Mouse (Mus musculus) olfactory bulb, adult 2 months (tissue): ENCODE results near the gene Yipf2.

ENCODE experiments used
- CTCF ChIP-seq: fragments of 200-500 bp; IDR thresholded peaks from 2 replicates; pipeline ENCODE4 v1.5.1; 2012; ENCODE audit warnings: low read depth, mild to moderate bottlenecking, low read length, moderate library complexity; ENCODE audit not compliant: insufficient read depth
- POLR2A ChIP-seq: fragments of 200-500 bp; IDR thresholded peaks from 2 replicates; pipeline ENCODE4 v1.6.1; 2012; ENCODE audit warnings: mild to moderate bottlenecking, low read depth, low read length, moderate library complexity; ENCODE audit not compliant: insufficient read depth

DNA sequence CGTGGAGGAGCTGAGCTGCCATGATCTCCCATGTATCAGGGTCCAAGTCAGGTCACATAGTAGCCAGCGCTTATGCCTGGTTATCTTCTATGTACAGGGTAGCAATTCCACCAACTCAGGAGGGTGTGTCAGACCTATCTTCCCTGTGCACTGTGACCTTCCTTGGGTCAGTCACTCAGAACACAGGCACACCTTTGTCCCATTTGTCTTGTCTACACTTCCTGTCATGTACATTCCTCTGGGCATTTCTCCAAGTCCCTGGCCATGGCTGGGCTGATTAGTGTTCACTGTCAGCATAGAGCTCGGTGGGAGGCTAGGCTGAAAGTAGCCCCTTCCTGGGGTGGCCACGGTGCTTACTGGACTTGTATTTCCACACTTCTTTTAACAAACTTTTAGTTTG lies 34.3 kb downstream of the Yipf2 start:
- no peak for TF ChIP-seq POLR2A
- no peak for TF ChIP-seq CTCF
